Mouse (Mus musculus) common myeloid progenitor, adult 5-6 weeks (primary cell): ENCODE measurements around the gene Tcerg1l. TPM values are rescaled to one million over a fixed set of nuclear protein-coding genes. Genes with fewer than 3 reads are reported as not detected.

ENCODE experiments used
- ATAC-seq: replicated peaks from 2 replicates; pipeline ENCODE4 v1.8.0; 2016; ENCODE audit warnings: low read depth, mild to moderate bottlenecking, moderate TSS enrichment, inconsistent platforms; ENCODE audit not compliant: poor library complexity, severe bottlenecking
- total RNA-seq: library from RNA; stranded (forward); fragments of 200-1000, 187-1606 nt; gene quantifications from 2 replicates; pipeline ENCODE4 v1.2.3, GENCODE M21; 2017

Tcerg1l gene
- total RNA-seq, 1 experiment from 2014 or later: not detected

DNA sequence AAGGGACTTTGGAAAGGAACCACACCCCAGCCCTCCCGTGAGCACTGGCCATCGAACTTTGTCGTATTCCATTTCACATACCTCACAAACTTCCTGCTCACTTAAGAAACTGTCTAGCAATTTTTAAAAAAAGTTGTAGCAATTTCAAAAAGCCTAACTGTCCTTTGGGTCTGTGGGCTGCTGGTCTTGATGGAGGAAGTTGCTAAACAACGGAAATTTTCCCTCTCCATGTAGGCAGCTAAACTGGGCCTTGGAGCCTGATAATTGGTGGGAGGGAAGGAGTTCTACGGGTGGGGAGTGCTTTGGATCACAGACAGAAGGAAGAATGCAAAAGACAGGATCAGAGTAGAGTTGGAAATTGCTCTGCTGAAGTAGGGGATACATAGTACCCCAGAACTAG is 155.3 kb downstream of the Tcerg1l start:
- ATAC-seq: no peak; the same call in 1 of the 2 replicates

DNA sequence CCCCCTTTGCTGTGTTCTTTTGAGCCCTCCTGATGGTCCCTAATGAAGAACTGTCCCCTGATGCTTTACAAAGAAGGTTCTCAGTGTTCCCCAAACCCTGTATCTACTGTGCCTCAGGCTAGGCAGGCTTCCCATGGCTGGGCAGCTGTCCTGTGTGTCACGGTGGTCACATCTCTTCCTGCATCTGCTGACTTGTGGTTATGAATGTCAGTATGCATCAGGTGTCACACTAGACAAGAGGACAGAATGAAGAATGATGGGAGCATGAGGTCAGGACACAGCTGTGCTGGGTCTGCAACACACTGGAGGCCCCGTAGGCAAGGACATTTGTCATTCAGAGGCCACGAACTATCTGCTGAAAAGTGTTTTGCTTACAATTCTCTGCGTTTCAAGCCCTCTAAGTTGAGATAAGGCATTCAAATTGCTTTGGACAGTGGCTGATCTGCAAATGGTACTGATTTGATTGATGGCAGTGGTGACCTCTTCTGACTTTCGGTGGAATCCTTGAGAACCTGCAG is 159.8 kb downstream of the Tcerg1l start:
- ATAC-seq: peak; percentile 98

DNA sequence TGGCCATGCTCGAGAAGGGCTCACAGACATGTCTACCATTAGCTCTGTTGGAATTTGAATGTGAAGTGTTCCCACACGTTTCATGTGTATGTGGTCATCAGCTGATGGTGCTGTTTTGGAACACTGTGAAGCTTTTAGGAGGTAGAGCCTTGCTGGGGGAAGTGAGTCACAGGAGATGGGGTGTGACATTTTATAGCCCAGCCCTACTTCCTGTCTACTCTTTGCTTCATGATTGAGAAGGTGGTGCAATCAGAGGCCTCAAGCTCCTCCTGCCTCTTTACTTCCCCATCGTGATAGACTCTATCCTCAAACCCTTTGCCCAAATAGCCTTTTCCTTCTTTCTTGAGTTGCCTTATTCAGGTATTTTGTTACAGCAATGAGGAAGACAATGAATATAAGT is 173.3 kb downstream of the Tcerg1l start:
- peak; percentile 88 for ATAC-seq

DNA sequence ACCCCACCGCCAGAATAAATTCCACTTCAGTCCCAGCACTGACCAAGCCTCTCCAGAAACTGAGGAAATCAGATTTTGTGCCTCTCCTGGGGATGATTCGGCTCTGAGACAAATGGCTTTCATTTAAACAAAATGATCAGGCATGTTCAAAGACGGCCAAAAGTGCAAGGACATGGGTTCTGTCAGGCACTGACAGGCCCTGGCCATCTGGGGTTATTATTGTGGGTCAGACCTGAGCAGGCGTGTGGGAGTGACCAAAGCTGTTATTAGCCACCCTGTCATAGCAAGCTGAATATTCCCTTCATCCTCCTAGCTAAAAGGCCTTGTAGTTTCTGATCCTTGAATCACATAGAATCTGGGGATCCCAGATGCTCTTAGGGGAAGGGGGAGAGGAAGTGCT is 174.6 kb downstream of the Tcerg1l start:
- ATAC-seq: no peak

DNA sequence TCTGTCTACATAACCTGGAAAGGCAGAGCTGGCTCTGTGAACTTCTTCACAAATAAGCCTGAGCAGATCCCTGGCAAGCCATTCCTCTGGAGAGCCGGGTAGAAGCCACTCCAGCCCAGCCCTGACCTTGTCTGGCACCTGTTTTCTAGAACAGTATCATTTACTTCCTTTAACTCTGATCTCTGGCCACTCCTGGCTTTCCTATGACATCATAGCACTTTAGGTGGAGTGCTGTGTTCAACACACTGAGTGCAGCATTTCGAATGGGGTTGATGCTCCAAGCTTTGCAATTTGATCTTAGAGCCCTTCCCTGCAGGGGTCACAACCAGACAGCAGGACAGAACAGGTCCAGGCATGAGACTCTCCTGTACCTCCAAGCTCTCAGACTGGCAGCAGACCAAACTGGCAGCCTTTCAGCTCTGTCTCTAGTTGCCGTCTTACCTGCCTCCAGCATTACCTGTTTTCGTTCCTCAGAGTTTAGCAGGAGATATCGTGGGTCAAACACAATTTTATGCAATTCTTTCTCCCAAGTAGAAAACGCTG is 179.9 kb downstream of the Tcerg1l start:
- no peak for ATAC-seq

DNA sequence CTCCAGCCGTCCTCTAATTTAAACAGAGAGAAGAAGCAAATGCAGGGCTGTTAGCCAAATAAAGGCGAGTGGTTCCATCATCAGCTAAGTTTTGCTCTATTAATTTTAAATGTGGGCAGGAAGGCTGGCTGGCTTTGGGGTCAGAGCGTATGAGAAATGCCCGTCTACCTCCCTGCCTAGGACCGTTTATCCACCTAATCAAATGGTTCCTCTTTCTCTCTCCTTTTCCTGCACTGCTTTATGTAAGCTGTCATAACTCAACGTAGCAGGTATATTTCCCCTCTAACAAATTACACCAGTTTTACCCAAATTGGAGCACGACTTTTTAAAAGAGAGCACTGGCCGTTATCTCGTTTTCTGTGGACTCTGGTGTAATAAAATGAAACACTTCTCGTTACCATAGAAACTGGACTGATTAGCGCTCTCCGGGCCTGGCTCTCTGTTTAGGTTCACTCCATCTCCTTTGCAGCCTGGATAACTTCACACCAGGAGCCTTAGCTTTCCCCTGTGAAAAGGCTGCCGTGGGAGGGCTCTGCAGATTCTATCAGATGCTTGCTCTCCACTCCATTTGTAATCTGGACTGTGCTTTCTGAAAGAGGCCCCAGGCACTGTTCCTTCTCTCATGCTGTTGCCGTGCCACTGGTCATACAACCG is 182.2 kb downstream of the Tcerg1l start:
- ATAC-seq: peak; percentile 73

DNA sequence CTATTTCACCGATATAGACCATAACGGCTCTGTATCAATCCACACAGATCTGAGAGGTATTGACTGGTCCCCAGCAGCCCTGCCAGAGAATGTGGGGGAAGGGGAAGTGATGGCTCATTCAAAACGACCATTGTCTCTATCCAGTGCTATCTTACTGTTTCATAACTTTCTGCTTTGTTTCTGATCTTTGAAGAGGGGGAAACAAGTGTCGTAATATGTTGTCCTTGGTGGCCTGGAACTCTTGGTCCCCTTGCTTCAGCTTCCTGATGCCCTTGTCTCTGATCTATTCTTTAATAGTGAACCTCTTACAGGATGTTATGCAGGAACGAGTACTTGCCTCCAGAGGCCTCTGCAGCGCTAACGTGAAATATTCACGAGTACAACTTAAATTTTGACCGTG is 182.8 kb downstream of the Tcerg1l start:
- ATAC-seq: peak; percentile 55

DNA sequence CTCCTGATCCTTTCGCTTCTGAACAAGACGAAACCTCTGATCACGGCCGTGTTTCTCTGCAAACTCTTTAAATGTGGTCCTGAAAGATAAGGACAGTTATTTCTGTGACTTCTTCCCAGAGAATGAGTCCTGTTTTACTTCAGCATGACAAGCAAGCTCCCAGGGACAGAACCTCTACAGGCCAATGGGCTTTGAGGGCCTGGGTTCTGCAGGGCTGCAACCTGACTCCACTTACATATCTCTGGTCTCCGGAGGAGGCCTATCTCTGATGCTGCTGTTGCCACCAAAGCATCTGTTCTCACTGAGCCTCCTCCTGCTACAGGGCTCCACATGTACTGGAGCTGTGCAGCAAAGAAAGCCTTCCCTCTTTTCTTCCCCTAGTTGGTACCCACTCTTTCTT is 187.8 kb downstream of the Tcerg1l start:
- peak; percentile 15; the same call in 1 of the 2 replicates for ATAC-seq

DNA sequence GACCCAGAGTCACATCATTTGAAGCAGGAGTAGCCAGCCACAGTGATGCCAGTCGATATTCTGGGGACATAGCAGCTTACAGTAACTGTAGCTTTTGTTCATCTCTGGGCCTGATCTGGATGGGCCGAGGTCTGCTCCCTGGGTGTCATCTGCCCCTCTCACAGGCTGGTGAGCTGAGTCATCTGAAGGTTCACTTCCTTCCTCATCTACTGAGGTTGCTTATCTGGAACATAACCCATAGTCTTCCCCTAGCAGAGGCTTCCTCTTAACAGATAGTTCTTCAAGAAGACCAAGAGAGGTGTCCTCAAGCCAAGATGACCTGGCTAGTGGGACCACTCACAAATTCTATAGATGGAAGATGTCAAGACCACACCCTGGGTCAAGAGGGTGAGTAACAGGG is 192.4 kb downstream of the Tcerg1l start:
- ATAC-seq: peak; percentile 74

DNA sequence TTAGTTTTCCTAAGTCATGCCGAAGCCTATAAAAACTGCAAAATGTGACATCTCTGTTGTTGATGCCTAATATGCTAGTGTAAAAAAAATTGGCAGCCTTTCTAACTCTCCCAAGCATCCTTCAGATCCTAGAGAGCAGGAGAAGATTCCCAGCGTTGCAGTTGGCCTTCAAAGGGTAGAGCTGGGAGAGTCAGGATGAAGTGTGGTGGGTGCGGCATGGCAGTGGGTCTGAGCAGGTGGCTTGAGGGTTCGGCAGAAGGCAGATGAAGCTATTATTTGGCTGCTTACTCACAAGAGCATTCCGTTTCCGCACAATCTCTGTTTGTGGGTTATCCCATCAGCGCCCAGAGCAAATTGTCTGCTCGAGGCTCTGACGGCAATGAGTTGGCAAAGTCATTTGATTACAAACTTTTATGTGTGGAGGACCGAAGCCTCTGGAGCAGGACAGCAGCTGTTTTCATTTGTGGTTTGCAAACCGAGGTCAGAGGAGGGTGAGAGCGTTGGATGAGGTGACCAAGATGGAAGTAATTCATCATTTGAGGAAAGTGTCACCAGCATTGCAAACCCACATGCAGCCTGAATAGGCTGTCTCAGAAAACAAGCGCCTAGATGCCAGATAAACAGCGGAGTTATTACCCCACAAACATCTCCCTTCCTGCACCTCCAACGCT is 195.2 kb downstream of the Tcerg1l start:
- ATAC-seq: peak; percentile 81

DNA sequence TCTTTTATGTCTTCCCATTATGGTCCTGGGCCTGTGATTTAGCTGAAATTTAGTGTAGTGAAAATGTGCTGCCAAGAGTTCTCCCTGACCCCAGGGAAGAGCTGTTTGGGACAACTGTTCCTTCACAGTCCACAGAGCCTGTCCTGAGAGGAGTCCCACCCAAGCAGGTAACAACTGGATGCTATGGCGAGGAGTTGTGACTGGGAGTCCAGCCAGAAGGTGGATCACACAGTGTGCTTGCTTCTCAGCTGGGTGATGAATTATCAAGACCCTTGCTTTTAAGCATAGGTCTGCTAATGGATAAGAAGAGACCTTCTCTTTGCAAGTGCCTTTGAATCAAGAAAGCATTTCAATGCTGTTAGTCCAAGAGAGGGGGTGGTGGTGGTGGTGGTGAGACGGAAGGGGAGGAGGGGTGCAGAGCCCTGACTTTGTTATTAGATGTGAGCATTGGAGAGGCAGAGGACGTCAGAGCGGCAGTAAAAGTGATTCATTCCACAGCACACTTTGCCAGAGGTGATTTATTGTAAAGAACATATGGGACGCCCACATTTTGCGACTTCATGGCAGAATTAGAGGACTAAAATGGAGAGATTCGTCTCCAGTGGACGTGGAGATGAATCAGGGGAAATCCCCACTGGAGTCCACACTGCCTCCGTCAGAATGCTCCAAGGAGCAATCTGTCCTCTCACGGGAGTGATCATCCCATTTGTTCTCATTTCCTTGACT is 198.0 kb downstream of the Tcerg1l start:
- ATAC-seq: no peak

DNA sequence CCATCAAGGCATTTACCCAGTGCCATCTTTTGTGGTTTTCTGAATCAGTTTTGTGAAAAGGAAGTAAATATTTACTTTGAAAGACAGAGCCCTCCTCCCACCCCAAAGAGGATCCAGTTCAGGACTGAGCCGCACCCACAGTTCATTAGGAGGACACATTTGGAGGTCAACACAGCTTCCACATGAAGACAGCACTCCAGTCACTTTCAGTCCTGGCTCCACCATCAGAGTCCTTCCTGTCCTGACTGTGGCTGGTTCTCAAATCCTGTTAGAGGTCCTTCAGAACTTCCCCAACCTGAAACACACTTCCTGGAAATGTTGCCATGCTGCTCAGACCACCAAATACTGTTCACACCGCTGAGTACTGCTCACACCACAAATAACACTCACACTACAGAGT is 201.4 kb downstream of the Tcerg1l start:
- ATAC-seq: peak; percentile 39; the same call in 1 of the 2 replicates

DNA sequence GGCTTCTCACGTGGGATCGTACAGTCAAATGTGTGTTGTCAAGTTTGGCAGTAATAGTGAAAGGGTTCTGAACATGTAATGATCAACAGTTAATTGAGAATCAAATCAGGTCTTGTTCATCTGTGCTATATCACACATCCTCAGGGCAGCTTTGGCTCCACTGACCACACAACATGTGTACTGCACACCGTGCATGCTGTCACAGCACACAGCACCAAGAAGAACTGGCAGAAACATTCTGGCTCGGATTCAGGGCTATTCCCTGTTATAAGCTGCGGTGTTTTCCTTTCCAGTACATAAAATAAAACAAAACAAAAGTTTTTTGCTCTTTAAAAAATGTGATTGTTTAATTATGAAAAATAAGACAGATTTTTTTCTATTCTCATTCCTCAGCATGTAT is 213.3 kb downstream of the Tcerg1l start:
- ATAC-seq: no peak

DNA sequence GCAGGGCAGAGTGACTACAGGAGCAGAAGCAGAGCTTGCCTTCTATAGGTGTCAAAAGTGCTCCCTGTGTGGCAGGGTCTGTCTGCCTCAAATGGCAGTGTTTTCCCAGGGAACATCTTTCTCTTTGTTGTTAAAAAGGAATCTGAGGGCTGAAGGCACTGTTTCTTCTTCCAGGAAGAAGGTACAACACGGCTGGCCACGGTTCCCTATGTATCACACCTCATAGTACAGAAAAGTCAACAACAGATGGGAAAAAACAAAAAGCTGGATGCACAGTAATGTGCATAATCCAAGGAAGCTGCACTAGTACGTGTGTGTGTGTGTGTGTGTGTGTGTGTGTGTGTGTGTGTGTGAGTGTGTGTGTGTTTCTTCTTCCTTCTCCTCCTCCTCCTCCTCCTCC is 215.3 kb downstream of the Tcerg1l start:
- no peak for ATAC-seq

DNA sequence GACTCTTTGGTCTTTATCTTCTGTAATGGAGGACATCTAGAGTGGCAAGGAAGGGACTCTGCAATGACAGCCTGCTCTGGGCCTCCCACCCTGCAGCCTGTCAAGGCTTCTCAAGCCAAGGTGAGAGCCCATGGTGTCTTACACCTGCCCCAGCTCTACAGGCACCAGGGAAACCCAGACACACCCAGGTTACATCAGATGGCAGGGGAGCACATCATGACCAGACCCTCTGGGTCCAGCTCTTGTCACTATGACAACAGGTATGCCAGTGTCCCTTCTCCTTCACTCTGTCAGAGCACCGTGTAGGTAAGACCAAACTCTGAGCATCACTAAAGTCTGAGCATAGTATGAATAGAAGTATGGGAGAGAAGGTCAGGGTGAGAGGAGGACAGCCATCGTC is 218.9 kb downstream of the Tcerg1l start:
- ATAC-seq: no peak

DNA sequence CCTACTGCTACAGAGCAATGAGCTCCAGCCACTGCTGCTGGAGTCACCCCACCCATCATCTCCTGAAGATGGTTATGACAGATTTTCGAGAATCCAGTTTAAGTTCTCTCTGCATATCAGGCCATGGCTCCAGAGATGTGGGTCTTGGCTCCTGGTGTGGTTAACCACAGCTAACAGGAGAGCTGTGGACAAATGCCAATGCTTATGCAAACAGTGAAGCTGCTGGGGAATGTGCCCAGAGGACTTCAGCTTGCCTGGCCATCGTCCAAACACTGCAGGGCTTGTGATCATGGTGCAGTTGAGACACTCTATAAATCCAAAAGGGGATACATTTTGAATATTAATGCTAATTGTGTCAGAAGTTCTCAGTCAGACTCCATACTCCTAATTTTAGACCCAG is 221.5 kb downstream of the Tcerg1l start:
- ATAC-seq: peak; percentile 76

DNA sequence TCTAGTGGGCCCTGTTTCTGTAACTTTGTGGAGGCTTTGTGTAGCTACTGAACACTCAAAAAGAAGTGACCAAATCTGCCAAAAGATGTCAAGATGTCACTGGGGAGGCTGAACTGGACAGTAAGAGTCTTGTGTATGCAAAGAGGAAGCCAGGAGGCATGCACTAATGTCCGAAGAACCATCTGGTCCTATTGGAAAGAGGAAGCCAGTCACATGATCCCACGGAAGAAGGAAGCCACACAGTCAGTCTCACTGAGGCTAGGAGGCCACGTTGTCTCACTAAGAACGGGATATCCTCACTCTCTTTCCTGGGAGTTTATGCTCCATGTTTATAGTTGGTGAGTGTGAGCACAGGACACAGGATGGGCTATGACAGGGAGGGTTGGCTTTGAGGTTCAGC is 227.1 kb downstream of the Tcerg1l start:
- ATAC-seq: peak; percentile 62
